Mouse (Mus musculus) CD8-positive naive resting alpha-beta T cell, adult 2 months (primary cell): Measurements from ENCODE around the gene Cobl.

ENCODE experiments used
- DNase-seq, 2 experiments: peaks; one replicate each; pipeline ENCODE4 v3.0.0; 2022; ENCODE audit warnings: low read depth in 2 of 2, low spot score in 2 of 2

The Cobl gene

DNA sequence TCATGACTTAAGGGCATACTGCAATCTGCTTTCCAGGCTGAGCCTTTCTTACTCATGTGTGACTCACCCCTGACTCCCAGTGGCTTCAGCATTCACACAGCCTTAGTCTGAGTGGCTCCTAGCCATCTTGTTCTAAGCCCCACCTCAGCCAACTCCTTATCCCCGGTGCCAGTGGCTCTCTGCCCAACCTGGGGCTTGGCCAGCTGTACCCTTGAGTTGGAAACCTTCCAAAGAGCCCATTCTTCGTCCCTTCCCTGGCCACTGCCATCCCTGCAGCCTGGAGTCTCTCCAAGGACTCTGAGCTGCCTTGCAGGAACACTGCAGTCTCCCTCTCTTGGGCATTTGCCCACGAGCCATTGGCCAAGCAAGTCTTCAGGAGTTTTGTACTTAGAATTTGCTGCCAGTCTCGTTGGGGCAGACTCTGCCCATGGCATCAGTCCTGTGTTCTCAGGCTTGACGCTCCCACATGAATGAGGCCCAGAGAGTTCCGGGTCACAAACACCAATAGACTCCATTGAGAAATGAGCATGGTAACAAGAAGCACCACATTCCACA, 233.2 kb downstream of the Cobl start:
- DNase-seq, result no peak

DNA sequence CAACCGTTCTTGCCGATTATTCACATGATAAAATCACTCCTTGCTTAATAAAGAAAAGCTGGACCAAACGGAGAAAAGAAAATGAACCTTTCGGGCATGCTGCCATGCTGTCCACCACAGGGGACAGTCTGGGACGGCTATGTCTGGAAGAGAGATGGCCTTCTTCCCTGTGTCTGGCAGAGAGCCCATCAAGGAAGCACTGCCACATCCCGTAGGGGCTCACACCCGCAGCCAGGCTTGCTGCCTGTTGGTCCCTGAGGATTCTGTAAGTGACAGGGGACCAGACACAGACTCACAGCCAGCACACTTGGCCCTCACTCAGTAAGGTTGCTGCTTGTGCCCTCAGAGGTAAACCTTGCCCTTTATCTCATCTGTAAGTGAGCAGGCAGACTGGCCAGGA, 235.3 kb downstream of the Cobl start:
- DNase-seq, result no peak

DNA sequence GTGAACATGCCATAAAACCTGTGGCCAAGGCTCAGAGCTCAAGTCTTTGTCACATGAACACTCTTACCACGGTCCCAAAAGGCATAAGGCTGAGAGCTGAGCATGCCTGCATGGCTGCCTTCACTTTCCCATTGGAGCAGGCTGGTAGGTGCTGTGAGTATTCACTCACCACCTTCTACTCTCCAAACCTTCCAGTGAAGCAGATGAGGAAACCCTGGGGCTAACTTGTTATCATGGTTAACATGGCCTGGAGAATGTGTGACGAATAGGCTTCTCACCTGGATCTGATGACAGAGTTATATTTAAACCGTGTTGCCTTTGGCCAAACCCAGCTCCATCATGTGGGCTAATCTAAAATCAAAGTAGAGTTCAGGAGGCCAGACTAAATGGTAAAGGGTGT, 237.4 kb downstream of the Cobl start:
- DNase-seq, result no peak

DNA sequence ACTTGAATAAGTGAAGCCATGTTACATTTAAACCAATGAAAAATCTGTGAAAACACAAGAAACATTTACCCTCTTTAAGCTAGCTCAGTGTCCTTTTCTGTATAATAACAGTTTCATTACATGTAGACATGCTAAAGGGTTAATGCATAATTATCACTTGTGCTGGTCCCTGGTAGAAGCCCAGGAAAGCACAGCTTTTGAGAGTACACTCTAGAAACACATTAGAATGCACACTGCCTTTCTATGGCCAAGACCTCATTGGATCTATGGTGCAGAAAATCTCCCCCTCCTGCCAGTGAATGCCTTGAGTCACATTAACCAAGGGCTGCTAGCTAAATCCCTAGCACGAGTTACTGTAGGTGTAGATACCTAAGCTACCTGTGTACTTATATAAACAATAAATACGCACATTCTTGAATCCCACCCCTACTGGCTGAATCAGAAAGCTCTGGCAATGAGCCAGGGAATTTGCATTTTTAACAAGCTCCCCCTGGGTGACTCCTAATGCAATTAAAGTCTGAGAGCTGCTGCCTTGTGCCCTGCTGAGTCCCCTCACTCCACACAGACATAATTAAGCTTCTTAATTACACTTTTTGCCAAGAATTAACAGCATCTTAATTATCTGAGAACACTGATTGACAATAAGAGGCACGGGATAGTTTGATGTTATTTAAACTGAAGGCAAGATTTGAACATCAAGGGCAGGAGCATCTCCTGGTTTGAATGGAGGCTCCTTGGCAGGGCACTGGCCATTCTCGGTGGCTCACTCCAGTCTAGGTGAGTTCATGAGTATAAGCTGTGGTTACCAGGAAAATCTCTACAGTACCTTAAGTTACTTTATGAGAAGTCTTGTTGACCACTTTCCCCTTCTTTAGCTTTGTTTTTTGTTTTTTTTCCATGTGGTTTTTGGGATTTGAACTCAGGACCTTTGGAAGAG, 244.9 kb downstream of the Cobl start:
- DNase-seq, result no peak

DNA sequence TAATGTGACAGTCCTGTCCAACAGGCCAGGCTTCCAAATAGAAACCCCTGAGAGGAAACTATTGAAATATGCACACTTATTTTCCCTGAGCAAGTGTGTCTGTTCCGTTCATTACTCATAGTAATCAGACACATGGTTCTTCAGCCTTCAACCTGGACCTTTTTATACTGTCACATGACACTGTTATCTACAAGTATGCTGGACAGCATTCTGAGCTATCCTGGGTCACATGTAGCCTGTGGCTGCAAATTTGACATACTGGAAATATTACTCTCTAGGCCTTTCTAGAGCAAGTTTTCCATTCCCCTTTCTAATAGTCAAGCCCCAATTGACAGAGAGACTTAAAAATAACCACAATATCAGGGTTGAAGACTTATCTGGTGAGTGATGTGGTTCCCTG, 247.9 kb downstream of the Cobl start:
- no peak for DNase-seq

DNA sequence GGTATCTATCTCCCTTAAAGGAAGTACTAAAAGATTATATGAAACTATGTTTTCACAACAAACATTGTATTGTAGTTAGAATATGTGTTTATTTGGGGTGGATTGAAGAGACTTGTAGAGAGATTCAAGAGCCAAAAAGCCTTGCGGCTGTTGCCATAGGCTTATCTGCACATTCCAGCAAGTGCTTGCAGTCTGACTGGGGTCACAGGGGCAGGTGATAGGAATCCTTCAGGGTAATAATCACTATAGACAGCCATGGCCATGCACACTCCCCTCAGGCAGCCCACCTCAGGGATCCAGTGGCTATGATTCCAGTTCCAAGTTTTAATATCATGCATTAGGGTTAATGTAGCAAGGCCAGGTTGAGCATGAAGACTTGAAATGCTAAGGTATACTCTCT, 249.2 kb downstream of the Cobl start:
- no peak for DNase-seq

DNA sequence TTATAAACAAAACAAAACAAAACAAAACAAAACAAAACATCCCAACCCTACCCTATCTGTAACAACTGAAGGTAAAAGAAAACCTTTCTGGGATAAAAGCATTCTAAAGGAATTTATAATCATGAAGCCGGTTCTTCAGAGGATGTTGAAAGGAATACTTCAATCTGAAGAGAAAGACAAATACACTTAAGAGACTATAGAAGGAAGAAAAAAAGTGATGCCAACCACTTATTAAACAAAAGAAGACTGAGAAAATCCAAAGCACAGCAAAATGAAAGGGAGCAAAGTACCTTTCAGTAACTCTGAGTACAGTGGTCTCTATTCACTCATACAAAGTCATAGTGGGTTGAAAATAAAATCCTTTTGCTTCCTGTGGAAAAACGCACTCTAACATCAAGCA, 256.2 kb downstream of the Cobl start:
- no peak for DNase-seq

DNA sequence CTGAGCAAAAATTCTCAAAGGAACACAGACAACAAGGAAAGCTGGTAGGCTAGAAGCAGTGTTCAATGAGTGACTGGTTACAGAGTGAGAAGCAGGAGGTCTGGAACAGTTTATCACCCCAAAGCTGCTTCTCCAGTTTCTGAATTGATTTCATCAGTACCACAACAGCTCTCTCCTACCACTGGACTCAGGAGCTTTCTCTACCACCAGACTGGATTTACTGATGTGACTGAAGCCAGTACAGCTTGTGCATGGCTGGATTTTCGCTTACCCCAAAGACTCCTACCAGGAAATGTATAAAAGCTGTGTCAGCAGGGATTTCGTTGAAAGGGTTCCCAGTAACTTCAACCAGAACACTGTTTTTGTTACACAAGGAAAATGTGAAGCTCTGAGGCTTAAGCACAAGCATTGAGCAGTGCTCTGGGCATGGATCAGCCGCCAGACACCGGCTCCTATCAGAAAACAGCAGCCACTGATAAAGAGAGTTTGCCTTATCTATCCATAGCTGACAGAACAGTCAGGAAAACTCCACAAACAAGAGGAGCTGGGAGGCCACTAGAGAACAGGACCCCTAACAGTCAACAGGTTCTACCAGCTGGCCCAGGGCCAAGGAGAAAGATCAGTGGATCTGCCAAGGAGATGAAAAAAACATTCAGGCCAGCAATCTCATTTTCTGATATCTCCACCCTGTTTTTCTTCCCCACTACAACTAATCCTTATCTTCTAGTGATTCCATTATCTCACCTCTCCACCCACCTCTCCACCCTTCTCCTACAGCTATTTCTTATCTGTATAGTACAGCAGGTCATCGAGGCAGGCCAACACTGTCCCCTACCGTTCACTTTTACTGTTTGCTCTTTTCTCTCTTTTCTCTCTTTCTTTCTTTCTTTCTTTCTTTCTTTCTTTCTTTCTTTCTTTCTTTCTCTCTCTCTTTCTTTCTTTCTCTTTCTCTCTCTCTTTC, 259.3 kb downstream of the Cobl start:
- no peak for DNase-seq

DNA sequence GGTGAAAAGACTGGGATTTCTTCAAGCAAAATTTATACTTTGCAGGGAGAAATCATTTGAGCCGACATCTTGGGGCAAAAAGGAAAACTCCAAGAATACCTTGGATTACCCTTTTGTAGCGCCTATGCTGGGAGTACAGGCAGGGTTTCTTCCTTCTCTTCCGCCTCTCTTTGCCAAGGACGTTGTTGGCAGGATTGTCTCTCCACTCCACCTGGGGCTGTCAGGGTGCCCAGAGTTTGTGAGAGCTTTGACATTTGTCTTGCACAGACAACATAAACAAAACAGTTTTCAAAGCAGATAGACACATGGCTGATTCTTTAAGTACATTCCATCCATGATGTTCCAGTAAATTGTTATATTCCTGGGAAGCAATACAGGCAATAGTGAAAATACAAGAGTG, 265.3 kb downstream of the Cobl start:
- no peak for DNase-seq

DNA sequence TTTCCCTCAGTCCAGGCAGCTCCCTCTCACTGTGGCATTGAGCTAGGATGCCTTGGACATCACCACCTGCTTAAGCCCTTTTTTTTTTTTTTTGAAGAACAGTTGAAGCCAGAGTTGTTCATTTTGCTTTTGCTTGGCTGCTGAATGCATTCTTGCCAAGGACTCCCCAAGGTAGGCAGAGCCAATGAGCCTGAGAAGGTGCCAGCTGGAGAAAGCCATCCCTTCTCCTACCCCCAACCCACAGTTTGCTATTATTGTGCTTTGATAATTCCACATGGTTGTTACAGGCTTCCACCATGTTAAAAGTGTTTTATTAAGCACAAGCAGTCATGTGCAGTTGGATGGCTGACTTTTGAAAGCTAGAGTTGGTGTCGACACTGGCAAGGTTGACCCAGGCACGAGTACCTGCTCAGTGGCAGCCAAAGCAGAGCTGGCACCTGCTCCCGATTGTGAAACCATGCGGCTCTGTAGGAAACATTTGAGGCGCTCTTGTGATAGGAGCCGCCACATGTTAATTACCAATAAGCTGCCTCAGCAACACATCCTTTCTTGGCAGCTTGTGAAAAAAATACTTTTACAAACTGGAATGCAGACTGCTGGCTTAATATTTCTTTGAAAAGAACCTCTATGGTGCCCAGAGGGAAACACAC, 265.9 kb downstream of the Cobl start:
- DNase-seq, result no peak

DNA sequence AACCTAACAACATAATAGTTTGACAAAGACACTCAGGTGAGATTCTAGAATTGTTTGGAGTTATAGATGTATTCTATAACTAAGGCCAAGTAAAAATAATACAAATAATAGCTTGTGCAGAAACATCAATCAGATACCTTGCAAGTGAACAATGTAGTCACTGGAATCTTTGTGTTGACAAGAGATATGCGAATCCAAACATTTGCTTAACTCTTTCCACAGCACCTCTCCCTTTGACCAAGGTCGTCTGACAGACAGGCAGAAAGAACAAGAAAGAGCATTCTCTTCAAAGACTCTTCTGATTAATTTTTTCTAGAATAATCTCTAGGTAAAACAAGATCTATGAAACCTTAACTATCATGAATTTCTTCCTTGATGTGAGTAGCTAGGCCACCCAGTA, 266.7 kb downstream of the Cobl start:
- no peak for DNase-seq

DNA sequence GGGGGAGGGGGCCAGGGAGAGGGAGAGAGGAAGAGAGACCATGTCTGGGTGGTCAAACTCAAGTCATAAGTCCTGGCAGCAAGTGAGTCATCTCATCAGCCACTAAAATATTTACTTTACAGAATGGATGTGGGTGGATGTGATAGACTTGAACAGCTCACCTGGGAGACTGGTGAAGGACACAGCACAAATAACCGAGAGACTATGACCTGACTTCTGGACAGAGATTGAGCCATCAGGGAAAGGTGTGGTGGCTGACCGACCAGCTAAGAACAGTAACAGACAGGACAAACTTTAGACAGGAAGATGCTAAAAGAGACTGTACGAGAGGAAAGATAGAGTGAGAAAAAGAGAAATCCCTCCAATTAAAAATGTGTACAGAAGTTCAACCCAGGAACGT, 267.2 kb downstream of the Cobl start:
- no peak for DNase-seq

DNA sequence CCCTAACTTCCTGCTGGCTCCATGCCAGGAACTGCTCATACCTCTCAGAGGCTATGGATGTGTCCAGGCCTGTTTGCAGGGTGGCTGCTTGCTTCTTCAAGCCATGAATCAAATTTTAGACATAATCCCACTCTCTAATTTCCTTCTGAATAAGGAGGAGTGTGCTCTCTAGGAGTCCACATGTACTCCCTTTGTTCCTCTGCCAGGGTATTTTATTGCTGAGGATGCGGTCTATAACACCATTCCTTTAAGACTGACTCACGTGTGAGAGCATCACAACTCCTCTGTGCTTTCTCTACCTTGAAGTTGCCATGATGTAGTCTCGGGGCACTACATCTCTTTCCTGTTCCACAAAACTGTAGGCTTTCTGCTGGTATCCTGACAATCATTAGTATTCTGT, 269.4 kb downstream of the Cobl start:
- no peak for DNase-seq

DNA sequence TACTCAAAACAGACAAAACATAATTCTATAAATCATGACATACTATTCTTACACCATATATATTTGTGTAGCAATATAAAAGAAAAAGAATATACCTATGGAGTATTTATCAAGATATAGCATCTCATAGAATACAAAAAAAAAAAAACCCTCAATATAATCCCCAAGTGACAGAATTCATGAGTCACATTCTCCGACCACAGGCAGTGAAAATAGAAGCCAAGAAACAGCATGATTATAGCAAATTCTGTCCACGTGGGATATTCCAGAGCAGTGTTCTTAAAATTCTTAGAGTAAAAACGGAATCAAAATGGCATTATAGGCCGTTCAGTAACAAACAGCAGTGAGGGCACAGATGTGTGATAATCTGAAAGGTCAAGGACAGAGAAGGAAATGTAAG, 271.4 kb downstream of the Cobl start:
- DNase-seq, result no peak

DNA sequence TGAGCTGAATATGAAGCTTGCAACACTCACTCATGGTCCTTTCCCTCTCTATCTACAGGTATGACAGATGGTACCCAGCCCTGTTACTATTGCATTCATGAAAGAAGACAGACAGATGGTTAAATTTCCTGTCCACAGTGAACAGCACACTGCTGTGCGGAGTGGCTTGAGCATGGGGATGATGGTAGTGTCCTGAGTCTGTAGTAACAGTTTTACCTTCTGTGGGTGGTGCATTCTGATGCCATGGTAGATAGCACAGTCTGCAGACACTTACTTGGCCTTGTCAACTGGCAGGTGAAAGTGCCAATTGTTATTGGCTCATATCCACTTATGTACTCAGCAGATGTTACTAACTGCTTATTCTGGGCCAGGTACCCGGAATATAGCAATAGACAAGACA, 273.4 kb downstream of the Cobl start:
- no peak for DNase-seq

DNA sequence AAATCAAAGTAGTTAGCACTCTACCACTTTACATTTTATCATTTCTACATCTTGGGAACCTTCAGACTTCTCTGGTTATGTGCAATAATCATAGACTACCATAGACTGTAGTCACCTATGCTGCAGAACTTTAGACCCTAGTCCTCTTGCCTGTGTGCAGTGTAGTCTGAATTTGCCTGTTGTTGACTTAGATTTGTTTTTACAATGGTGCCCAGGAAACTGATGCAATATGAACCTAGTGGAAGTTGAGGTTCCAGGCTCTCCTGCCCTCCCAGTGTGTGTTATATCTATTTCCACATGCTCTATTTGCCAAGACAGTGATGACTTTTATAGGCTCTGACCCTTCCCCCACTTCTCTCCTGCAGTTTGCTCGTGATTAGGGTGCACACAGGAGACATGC, 274.3 kb downstream of the Cobl start:
- no peak for DNase-seq
